In the genomic region with DNA sequence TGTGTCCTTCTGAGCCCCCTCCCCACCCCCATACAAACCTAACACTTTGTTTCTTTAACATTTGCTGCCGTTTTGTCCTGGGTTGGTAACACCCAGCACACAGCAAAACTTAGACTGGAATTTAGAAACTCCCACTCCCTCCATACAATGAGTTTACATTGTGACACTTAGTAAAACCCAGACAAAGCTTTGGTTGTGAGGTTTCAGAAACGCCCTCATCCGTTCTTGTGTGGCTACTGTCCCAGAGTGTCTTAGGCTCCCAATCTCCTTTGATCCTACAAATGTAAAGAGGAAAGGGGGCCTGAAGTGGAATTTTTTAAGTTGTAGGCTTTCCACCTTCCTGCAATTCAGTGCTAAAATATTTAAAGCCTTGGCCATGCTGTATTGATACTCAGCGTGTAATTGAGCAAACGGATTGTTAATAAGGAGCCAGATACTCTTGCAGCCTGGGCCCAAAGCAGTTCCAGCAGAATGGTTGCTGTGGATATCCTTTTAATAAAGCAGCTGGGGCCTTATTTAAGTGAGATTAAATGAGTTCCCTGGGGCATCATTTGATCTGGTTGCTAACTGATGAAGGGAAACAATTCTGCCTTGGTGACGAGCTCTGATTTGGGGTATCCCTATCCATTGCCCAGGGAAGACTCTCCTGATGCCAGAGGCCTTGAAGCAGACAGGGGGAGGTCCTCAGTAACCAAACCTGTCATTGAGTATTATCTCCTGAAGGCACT, we compare ENCODE assay signal across 20 mouse cellular contexts. TPM values are rescaled to one million over a fixed set of nuclear protein-coding genes. Genes with fewer than 3 reads are reported as not detected.
DNase-seq lines count a peak whose midpoint lies in the region; ATAC-seq lines count a peak whose summit lies in the region.
"Had no signal": no experiment of that assay in that cellular context is flagged by ENCODE, and none has a peak within 500 bp of the region (broad histone marks: within the 10 kb centered on the region; RNA-seq: fewer than 3 reads in every experiment).

No protein-coding gene starts in this region.

- H3K4me2 ChIP-seq in lung, embryonic 16.5 days (ENCODE audit: low read depth, low read length), result no peak overlapping the region
- no peak overlapping the region for H3K4me2 ChIP-seq in hindbrain, embryonic 14.5 days (replicated peaks)
- no peak overlapping the region for H3K4me2 ChIP-seq in midbrain, embryonic 13.5 days (replicated peaks)
- H3K4me2 ChIP-seq: liver, embryonic 11.5 days had no signal

- H3K9ac ChIP-seq in lung, embryonic 16.5 days (ENCODE audit: low read length), result no peak overlapping the region
- H3K9ac ChIP-seq in hindbrain, embryonic 14.5 days, result peak overlapping the region; percentile 20; the same call in 1 of the 2 replicates
- H3K9ac ChIP-seq in midbrain, embryonic 13.5 days (replicated peaks), result no peak overlapping the region

- H3K4me3 ChIP-seq in lung, embryonic 16.5 days (ENCODE audit: low read length), result no peak overlapping the region
- no peak overlapping the region for H3K4me3 ChIP-seq in hindbrain, embryonic 14.5 days (replicated peaks; ENCODE audit: low read length)
- H3K4me3 ChIP-seq in midbrain, embryonic 13.5 days (replicated peaks), result no peak overlapping the region
- H3K4me3 ChIP-seq in heart, embryonic 10.5 days, result no peak overlapping the region
- H3K4me3 ChIP-seq: erythroblast, embryonic 14.5 days had no signal

- H3K9me3 ChIP-seq in lung, embryonic 16.5 days (ENCODE audit: control insufficient read depth, low read length), result no peaks in the 10 kb centered on the region
- H3K9me3 ChIP-seq in hindbrain, embryonic 14.5 days (ENCODE audit: control insufficient read depth, low read length), result no peaks in the 10 kb centered on the region
- H3K9me3 ChIP-seq in midbrain, embryonic 13.5 days, result no peaks in the 10 kb centered on the region
- H3K9me3 ChIP-seq in heart, embryonic 10.5 days, result no peaks in the 10 kb centered on the region

- H3K4me1 ChIP-seq in lung, embryonic 16.5 days (replicated peaks; ENCODE audit: control insufficient read depth, insufficient read depth, low read length), result peaks cover 4% of the 10 kb centered on the region; the same call in 1 of the 2 replicates
- H3K4me1 ChIP-seq in hindbrain, embryonic 14.5 days (replicated peaks; ENCODE audit: control insufficient read depth, insufficient read depth, low read length), result peaks cover 15% of the 10 kb centered on the region
- H3K4me1 ChIP-seq in midbrain, embryonic 13.5 days (replicated peaks), result peaks cover 19% of the 10 kb centered on the region
- H3K4me1 ChIP-seq in heart, embryonic 10.5 days, result no peaks in the 10 kb centered on the region

- ATAC-seq in lung, embryonic 16.5 days (ENCODE audit: low read depth), result peak; percentile 62; the same call in 1 of the 2 replicates
- peak; percentile 70; the same call in 1 of the 2 replicates for ATAC-seq in hindbrain, embryonic 14.5 days (ENCODE audit: low FRiP score)
- ATAC-seq in midbrain, embryonic 13.5 days, result peak; percentile 81
- ATAC-seq: CD4-positive, CD25-positive, alpha-beta regulatory T cell, adult 4 months had no signal

- H3K27ac ChIP-seq in lung, embryonic 16.5 days (ENCODE audit: low read length), result peak overlapping the region; percentile 50
- H3K27ac ChIP-seq in hindbrain, embryonic 14.5 days, result peak overlapping the region; percentile 59
- H3K27ac ChIP-seq in midbrain, embryonic 13.5 days, result peak overlapping the region; percentile 76
- no peak overlapping the region for H3K27ac ChIP-seq in heart, embryonic 10.5 days

- WGBS in lung, embryonic 16.5 days, result 33% methylated on average over 6 of the region's 6 CpGs
- WGBS in hindbrain, embryonic 14.5 days, result 24% methylated on average over 6 of the region's 6 CpGs
- 15% methylated on average over 6 of the region's 6 CpGs for WGBS in midbrain, embryonic 13.5 days
- 66% methylated on average over 6 of the region's 6 CpGs for WGBS in heart, embryonic 10.5 days

- H3K36me3 ChIP-seq in lung, embryonic 16.5 days (ENCODE audit: control insufficient read depth, insufficient read depth, low read length), result no peaks in the 10 kb centered on the region
- no peaks in the 10 kb centered on the region for H3K36me3 ChIP-seq in hindbrain, embryonic 14.5 days (replicated peaks; ENCODE audit: control insufficient read depth, insufficient read depth)
- H3K36me3 ChIP-seq in midbrain, embryonic 13.5 days, result no peaks in the 10 kb centered on the region
- no peaks in the 10 kb centered on the region for H3K36me3 ChIP-seq in heart, embryonic 10.5 days

- no peak for DNase-seq in lung, postnatal 25 days (ENCODE audit: low spot score)
- peak; percentile 63 for DNase-seq in hindbrain, embryonic 14.5 days (ENCODE audit: low spot score)
- DNase-seq in heart, embryonic 10.5 days (ENCODE audit: low spot score), result no peak
- no peak for DNase-seq in gastrocnemius, postnatal 4 days (ENCODE audit: low spot score in 2 of 2)
- DNase-seq in spleen, postnatal 4 days (ENCODE audit: low spot score in 2 of 2), result no peak
- DNase-seq: adrenal gland, postnatal 10 days; cerebellum, adult 9-11 months; kidney, adult 2 months; kidney, postnatal 4 days; layer of hippocampus, postnatal 36 days; left cerebral cortex, postnatal 4 days; lung, postnatal 36 days; right cerebral cortex, postnatal 14 days had no signal

- no peaks in the 10 kb centered on the region; the same call in 1 of the 2 replicates for H3K27me3 ChIP-seq in lung, embryonic 16.5 days (ENCODE audit: control insufficient read depth, insufficient read depth, low read depth, low read length)
- H3K27me3 ChIP-seq in hindbrain, embryonic 14.5 days (ENCODE audit: control insufficient read depth, insufficient read depth, low read length), result no peaks in the 10 kb centered on the region; the same call in 1 of the 2 replicates
- H3K27me3 ChIP-seq in midbrain, embryonic 13.5 days, result peaks cover 14% of the 10 kb centered on the region
- peaks cover 11% of the 10 kb centered on the region; the same call in 1 of the 2 replicates for H3K27me3 ChIP-seq in heart, embryonic 10.5 days (ENCODE audit: insufficient read depth, poor library complexity, severe bottlenecking)

RNA-seq across cellular contexts. Expression of gene Sec14l5, which starts 6.6 kb away (rescaled TPM):
- polyA plus RNA-seq in lung, embryonic 16.5 days (2015; fragmentation: Nextera tagmentation; extraction: Ambion mirVana), result 0.65 and 0.78 TPM in 2 replicates
- polyA plus RNA-seq in hindbrain, embryonic 14.5 days (2014; fragmentation: Nextera tagmentation; extraction: Ambion mirVana), result 0.35 and 0.48 TPM in 2 replicates
- 0.98 and 1.1 TPM in 2 replicates for polyA plus RNA-seq in midbrain, embryonic 13.5 days (2015; fragmentation: Nextera tagmentation; extraction: Ambion mirVana)
- not detected in 2 replicates for polyA plus RNA-seq in heart, embryonic 10.5 days (2016; fragmentation: Nextera tagmentation; extraction: Ambion mirVana)
- total RNA-seq in gastrocnemius, postnatal 4 days (2021), result 1 to 10 TPM; 5.7 to 7.3 TPM
- total RNA-seq: granulocyte monocyte progenitor cell, adult 5-6 weeks; MEL had no signal
- polyA plus RNA-seq: CD4-positive, CD25-positive, alpha-beta regulatory T cell, adult 4 months; erythroblast, embryonic 14.5 days; liver, embryonic 11.5 days had no signal

RNA-seq across cellular contexts. Expression of gene Ppl, which starts 21.2 kb away (rescaled TPM):
- polyA plus RNA-seq in lung, embryonic 16.5 days (2015; fragmentation: Nextera tagmentation; extraction: Ambion mirVana), result 8.7 and 9.3 TPM in 2 replicates
- 0.09 and 0.29 TPM in 2 replicates for polyA plus RNA-seq in hindbrain, embryonic 14.5 days (2014; fragmentation: Nextera tagmentation; extraction: Ambion mirVana)
- 0.12 and 0.13 TPM in 2 replicates for polyA plus RNA-seq in midbrain, embryonic 13.5 days (2015; fragmentation: Nextera tagmentation; extraction: Ambion mirVana)
- 2.0 and 2.7 TPM in 2 replicates for polyA plus RNA-seq in heart, embryonic 10.5 days (2016; fragmentation: Nextera tagmentation; extraction: Ambion mirVana)
- under 1 TPM; 0.42 to 0.44 TPM for total RNA-seq in gastrocnemius, postnatal 4 days (2021)
- total RNA-seq: granulocyte monocyte progenitor cell, adult 5-6 weeks; MEL had no signal

RNA-seq across cellular contexts. Expression of gene Nagpa, which starts 50.3 kb away (rescaled TPM):
- polyA plus RNA-seq in lung, embryonic 16.5 days (2015; fragmentation: Nextera tagmentation; extraction: Ambion mirVana), result 22.1 and 23.5 TPM in 2 replicates
- 11.9 TPM in 2 replicates for polyA plus RNA-seq in hindbrain, embryonic 14.5 days (2014; fragmentation: Nextera tagmentation; extraction: Ambion mirVana)
- polyA plus RNA-seq in midbrain, embryonic 13.5 days (2015; fragmentation: Nextera tagmentation; extraction: Ambion mirVana), result 8.6 and 10.1 TPM in 2 replicates
- 18.0 and 18.7 TPM in 2 replicates for polyA plus RNA-seq in heart, embryonic 10.5 days (2016; fragmentation: Nextera tagmentation; extraction: Ambion mirVana)
- total RNA-seq in gastrocnemius, postnatal 4 days (2021), result 10 to 100 TPM in 1 of 2 experiments, 1 to 10 TPM in 1; 7.6 to 10.5 TPM
